Mouse (Mus musculus) liver, embryonic 14.5 days (tissue): ENCODE results near the gene Camk1. TPM values are rescaled to one million over a fixed set of nuclear protein-coding genes. Genes with fewer than 3 reads are reported as not detected.

Experiments
- ATAC-seq: fragments of 200-750 bp; cut with Nextera tagmentation; 2 replicates; pipeline ENCODE4 v1.8.0; 2017; ENCODE audit warnings: moderate number of reproducible peaks, mild to moderate bottlenecking, moderate library complexity; ENCODE audit not compliant: insufficient read depth
- DNase-seq, 3 experiments: peaks; one replicate each; pipeline ENCODE4 v3.0.0-alpha.2; 2012 to 2013; ENCODE audit warnings: low read depth in 3 of 3, low spot score in 3 of 3
- H3K27ac ChIP-seq: fragments of 300-500 bp; sonication (generic); 2 replicates; pipeline ENCODE4 v1.5.1; 2014; ENCODE audit warnings: moderate library complexity, mild to moderate bottlenecking, control low read depth, inconsistent platforms
- H3K27me3 ChIP-seq: fragments of 300-500 bp; sonication (generic); 2 replicates; pipeline ENCODE4 v1.6.1; 2014; ENCODE audit warnings: mild to moderate bottlenecking, low read length, moderate library complexity; ENCODE audit not compliant: control insufficient read depth, insufficient read depth
- H3K36me3 ChIP-seq: fragments of 300-500 bp; sonication (generic); replicated peaks from 2 replicates; pipeline ENCODE4 v1.6.1; 2014; ENCODE audit warnings: low read depth; ENCODE audit not compliant: control insufficient read depth, insufficient read depth
- H3K4me1 ChIP-seq, 2 experiments: fragments of 200-500 bp in 1 of 2; fragments of 300-500 bp in 1 of 2; sonication (generic) in 1 of 2; replicated peaks; 2 replicates each; pipeline ENCODE4 v1.6.1; 2012 to 2014; ENCODE audit warnings: antibody characterized with exemption in 1 of 2, inconsistent platforms in 1 of 2, low read length in 1 of 2; ENCODE audit not compliant: control insufficient read depth in 2 of 2, insufficient read depth in 2 of 2
- H3K4me2 ChIP-seq: fragments of 300-500 bp; sonication (generic); 2 replicates; pipeline ENCODE4 v1.6.1; 2014; ENCODE audit warnings: low read depth, mild to moderate bottlenecking, control low read depth, moderate library complexity
- H3K4me3 ChIP-seq, 2 experiments: fragments of 200-500 bp in 1 of 2; fragments of 300-500 bp in 1 of 2; sonication (generic) in 1 of 2; 2 replicates each; pipeline ENCODE4 v1.5.1; 2012 to 2014; ENCODE audit warnings: low read depth in 2 of 2, low read length in 2 of 2, mild to moderate bottlenecking in 2 of 2, control low read depth in 1 of 2, inconsistent platforms in 1 of 2, moderate library complexity in 1 of 2; ENCODE audit not compliant: insufficient read depth in 1 of 2
- H3K9ac ChIP-seq: fragments of 300-500 bp; sonication (generic); replicated peaks from 2 replicates; pipeline ENCODE4 v1.6.1; 2014; ENCODE audit warnings: mild to moderate bottlenecking, control low read depth, moderate library complexity
- H3K9me3 ChIP-seq: fragments of 300-500 bp; sonication (generic); 2 replicates; pipeline ENCODE4 v1.6.1; 2016; ENCODE audit warnings: low read length, mixed read lengths; ENCODE audit not compliant: control insufficient read depth
- CTCF ChIP-seq: IDR thresholded peaks from 2 replicates; pipeline ENCODE4 v1.5.1; 2016; ENCODE audit warnings: antibody characterized with exemption, low read depth, control low read depth
- EP300 ChIP-seq: IDR thresholded peaks from 2 replicates; pipeline ENCODE4 v1.6.1; 2016; ENCODE audit warnings: antibody characterized with exemption, low read depth
- WGBS: fragments of 180-500 bp; shearing (Covaris S2); extraction: QIAGEN DNeasy Blood & Tissue Kit; methylation state at CpG from one replicate; pipeline ENCODE4 v1.1.7; 2014; ENCODE audit not compliant: insufficient replicate concordance; 5-methylcytosine and 5-hydroxymethylcytosine counted together
- polyA plus RNA-seq, 2 experiments: library from polyadenylated mRNA; depleted of rRNA in 1 of 2; stranded (reverse) in 1 of 2; unstranded in 1 of 2; fragments of >200 nt; fragmentation: Nextera tagmentation in 1 of 2; extraction: Ambion mirVana in 1 of 2; gene quantifications; 2 replicates each; pipeline versions ENCODE4 v1.2.1 to v1.2.3; 2012 to 2014

Camk1 gene
- polyA plus RNA-seq, 2 experiments: 9.0 to 16.3 TPM

GRCm38 (mm10) chr6:113368577-113368976 lies 24.8 kb upstream of the Camk1 start:
- H3K9me3 ChIP-seq: no peaks in the 10 kb centered on the region
- no peak overlapping the region for H3K4me2 ChIP-seq
- no peak for TF ChIP-seq EP300
- TF ChIP-seq CTCF: no peak
- peaks cover 28% of the 10 kb centered on the region for H3K36me3 ChIP-seq
- no peak for DNase-seq
- H3K27ac ChIP-seq: no peak overlapping the region
- WGBS: 90% methylated on average over 5 of the region's 5 CpGs
- peaks cover 10 to 12% of the 10 kb centered on the region in 2 experiments for H3K4me1 ChIP-seq
- no peak overlapping the region for H3K4me3 ChIP-seq
- no peak for ATAC-seq
- no peaks in the 10 kb centered on the region for H3K27me3 ChIP-seq
- H3K9ac ChIP-seq: no peak overlapping the region

- 78% methylated on average over 7 of the region's 7 CpGs for WGBS
- H3K4me1 ChIP-seq: peaks cover 6 to 7% of the 10 kb centered on the region in 2 experiments
- no peak overlapping the region for H3K9ac ChIP-seq
- H3K4me3 ChIP-seq: no peak overlapping the region
- H3K27ac ChIP-seq: no peak overlapping the region
- no peak overlapping the region for H3K4me2 ChIP-seq
- H3K9me3 ChIP-seq: no peaks in the 10 kb centered on the region
- ATAC-seq (no peak), DNase-seq (no peak)
- H3K27me3 ChIP-seq: no peaks in the 10 kb centered on the region
- peaks cover 28% of the 10 kb centered on the region for H3K36me3 ChIP-seq
- no peak for TF ChIP-seq CTCF
- no peak for TF ChIP-seq EP300
Observed at GRCm38 (mm10) chr6:113368124-113368523, 24.3 kb upstream of the Camk1 start.

GRCm38 (mm10) chr6:113367574-113367973 lies 23.8 kb upstream of the Camk1 start:
- Histone ChIP-seq H3K27me3 (no peaks in the 10 kb centered on the region), H3K4me1 (peaks cover 2% of the 10 kb centered on the region in 2 experiments; a peak in 3 of 4 replicates), H3K4me2 (no peak overlapping the region), H3K36me3 (peaks cover 28% of the 10 kb centered on the region), H3K9me3 (no peaks in the 10 kb centered on the region), H3K9ac (no peak overlapping the region), H3K27ac (no peak overlapping the region), H3K4me3 (no peak overlapping the region)
- no peak for ATAC-seq
- TF ChIP-seq CTCF: no peak
- TF ChIP-seq EP300: no peak
- WGBS: 80% methylated on average over 1 of the region's 1 CpGs
- no peak for DNase-seq

- TF ChIP-seq CTCF: no peak
- no peak for TF ChIP-seq EP300
- no peaks in the 10 kb centered on the region for H3K27me3 ChIP-seq
- H3K4me2 ChIP-seq: no peak overlapping the region
- no peaks in the 10 kb centered on the region for H3K4me1 ChIP-seq
- ATAC-seq: no peak
- no peak overlapping the region for H3K9ac ChIP-seq
- peaks cover 21% of the 10 kb centered on the region for H3K36me3 ChIP-seq
- no peak overlapping the region for H3K4me3 ChIP-seq
- 82% methylated on average over 6 of the region's 6 CpGs for WGBS
- no peak for DNase-seq
- H3K27ac ChIP-seq: no peak overlapping the region
- H3K9me3 ChIP-seq: no peaks in the 10 kb centered on the region
Observed at GRCm38 (mm10) chr6:113366639-113367038, 22.9 kb upstream of the Camk1 start.

- WGBS: 60% methylated on average over 8 of the region's 8 CpGs
- no peak overlapping the region for H3K9ac ChIP-seq
- no peak for TF ChIP-seq CTCF
- TF ChIP-seq EP300: no peak
Observed at GRCm38 (mm10) chr6:113364518-113365135, 20.8 kb upstream of the Camk1 start.

More at GRCm38 (mm10) chr6:113364518-113365135, 20.8 kb upstream of the Camk1 start:
- DNase-seq: no peak
- H3K36me3 ChIP-seq: peaks cover 8% of the 10 kb centered on the region
- H3K9me3 ChIP-seq: no peaks in the 10 kb centered on the region
- H3K27me3 ChIP-seq: no peaks in the 10 kb centered on the region
- H3K4me3 ChIP-seq: no peak overlapping the region
- no peak overlapping the region for H3K27ac ChIP-seq
- ATAC-seq: no peak
- H3K4me2 ChIP-seq: no peak overlapping the region
- no peaks in the 10 kb centered on the region for H3K4me1 ChIP-seq
